Mouse (Mus musculus): ENCODE measurements around the gene Zfp830. TPM values are rescaled to one million over a fixed set of nuclear protein-coding genes. Genes with fewer than 3 reads are reported as not detected.

The Zfp830 gene
- polyA plus RNA-seq, 1 experiment from 2014 or later = 43.1 TPM

DNA sequence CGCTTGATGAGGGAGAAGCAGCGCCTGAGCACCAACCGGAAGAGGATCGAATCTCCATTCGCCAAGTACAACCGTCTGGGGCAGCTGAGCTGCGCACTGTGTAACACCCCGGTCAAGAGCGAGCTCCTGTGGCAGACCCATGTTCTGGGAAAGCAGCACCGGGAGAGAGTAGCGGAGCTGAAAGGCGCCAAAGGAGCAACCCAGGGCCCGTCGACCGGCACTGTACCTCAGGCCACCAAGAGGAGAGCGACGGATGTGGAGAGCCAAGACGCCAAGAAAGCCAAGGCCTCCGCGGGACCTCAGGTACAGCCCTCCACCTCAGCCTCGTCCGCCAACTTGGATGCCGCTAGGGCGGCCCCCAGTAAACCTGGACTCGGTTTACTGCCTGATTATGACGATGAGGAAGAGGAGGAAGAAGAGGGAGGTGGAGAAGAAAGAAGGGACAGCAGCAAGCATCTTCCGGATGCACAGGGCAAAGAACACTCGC lies 336 bp downstream of the Zfp830 start:
- WGBS = under 1% methylated on average over 28 of the region's 28 CpGs
- Histone ChIP-seq H3K4me2 (replicated peaks) (peak overlapping the region; percentile 92), H3K9me3 (no peaks in the 10 kb centered on the region), H3K9ac (peak overlapping the region; percentile 86), H3K27ac (peak overlapping the region; percentile 94), H3K27me3 (no peaks in the 10 kb centered on the region), H3K36me3 (peaks cover 14% of the 10 kb centered on the region; the same call in 1 of the 2 replicates), H3K4me3 (peak overlapping the region; percentile 86), H3K4me1 (peaks cover 22% of the 10 kb centered on the region)
- ATAC-seq (ENCODE audit: insufficient number of reproducible peaks, insufficient read depth, low FRiP score, low TSS enrichment) = peak; percentile 75

DNA sequence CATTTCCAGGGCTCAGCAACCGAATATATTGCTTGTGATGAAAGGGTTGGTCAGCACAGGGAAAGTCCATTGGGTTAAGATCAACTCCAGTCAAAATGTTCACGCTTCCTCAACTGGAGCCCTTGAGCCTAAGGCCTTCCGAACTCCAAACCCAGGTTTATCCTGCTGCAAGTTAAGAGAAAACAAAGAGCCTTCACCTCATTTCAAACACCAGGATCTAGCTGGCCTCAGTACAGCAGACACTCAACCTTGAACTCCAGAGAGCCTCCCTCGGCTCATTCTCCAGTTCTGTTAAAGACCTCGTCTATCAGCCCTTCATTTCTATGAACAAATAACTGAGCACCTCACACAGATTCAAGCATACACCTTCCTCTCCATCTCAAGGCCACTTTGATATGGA lies 16.0 kb downstream of the Zfp830 start:
- peak overlapping the region; percentile 51 for H3K4me2 ChIP-seq (replicated peaks)
- peak overlapping the region; percentile 85 for H3K9ac ChIP-seq
- H3K27ac ChIP-seq = no peak overlapping the region
- H3K27me3 ChIP-seq = no peaks in the 10 kb centered on the region
- peaks cover 12% of the 10 kb centered on the region; the same call in 1 of the 2 replicates for H3K36me3 ChIP-seq
- peak overlapping the region; percentile 65 for H3K4me3 ChIP-seq
- no peaks in the 10 kb centered on the region for H3K9me3 ChIP-seq
- H3K4me1 ChIP-seq = peaks cover 15% of the 10 kb centered on the region
- whole genome bisulfite sequencing = 51% methylated on average over 5 of the region's 5 CpGs
- ATAC-seq (ENCODE audit: insufficient number of reproducible peaks, insufficient read depth, low FRiP score, low TSS enrichment) = no peak

DNA sequence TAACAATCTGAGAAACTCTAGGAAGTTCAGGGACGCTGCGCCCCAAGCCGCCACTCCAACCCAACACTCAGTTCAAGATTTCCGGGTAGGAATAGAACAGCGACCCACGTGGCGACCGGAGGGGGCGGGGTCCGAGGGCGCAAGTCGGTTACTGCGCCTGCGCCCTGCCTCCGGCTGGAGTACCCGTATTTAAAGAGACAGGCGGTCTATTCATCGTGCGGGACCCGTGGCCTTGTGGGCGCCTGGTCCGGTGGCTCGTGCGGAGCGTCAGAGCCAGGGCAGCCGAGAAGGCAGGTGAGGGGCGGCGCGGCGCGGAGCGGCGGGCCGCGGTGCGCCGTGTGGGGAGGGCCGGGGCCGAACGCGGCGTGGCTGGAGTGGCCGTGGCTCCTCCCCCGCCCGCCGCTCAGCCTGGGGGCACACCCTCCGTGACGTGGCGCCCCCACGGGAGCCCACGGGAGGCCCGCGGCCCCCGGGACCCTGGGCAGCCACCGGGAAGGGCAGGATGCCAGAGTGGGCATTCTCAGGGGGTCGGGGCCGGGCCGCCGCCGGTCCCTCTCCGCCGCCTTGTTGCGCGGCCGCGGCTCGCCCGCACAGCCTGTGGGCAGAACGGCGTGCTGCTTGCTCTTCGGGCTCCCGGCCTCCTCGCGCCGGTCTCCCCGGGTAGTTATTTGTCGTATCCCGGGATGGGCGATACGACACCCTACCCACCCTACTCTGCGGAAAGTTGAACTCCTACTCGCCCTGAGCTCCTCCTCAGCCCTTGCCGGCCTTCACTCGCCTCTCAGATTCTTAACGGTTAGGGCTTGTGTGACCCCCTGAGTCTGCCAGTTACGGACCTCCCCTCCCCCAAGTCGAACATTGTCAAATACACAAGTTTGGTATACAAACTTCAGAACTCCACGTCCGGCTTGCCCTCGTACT lies 17.1 kb downstream of the Zfp830 start, which contains the start of gene Lig3:
Gene Lig3 (plus strand): TSS at position 126 of the 921 bp plus-strand sequence.
- peak within 1 kb of the TSS; percentile 98 for H3K27ac ChIP-seq
- H3K9me3 ChIP-seq = no peaks in the 10 kb centered on the region
- H3K4me3 ChIP-seq = peak within 1 kb of the TSS; percentile 65
- H3K4me2 ChIP-seq (replicated peaks) = peak within 1 kb of the TSS; percentile 51
- no peaks in the 10 kb centered on the region for H3K27me3 ChIP-seq
- peak; percentile 87 for ATAC-seq (ENCODE audit: insufficient number of reproducible peaks, insufficient read depth, low FRiP score, low TSS enrichment)
- peaks cover 15% of the 10 kb centered on the region for H3K4me1 ChIP-seq
- H3K36me3 ChIP-seq = peaks cover 23% of the 10 kb centered on the region; the same call in 1 of the 2 replicates
- under 1% methylated on average over 64 of the region's 90 CpGs for WGBS
- peak within 1 kb of the TSS; percentile 85 for H3K9ac ChIP-seq

DNA sequence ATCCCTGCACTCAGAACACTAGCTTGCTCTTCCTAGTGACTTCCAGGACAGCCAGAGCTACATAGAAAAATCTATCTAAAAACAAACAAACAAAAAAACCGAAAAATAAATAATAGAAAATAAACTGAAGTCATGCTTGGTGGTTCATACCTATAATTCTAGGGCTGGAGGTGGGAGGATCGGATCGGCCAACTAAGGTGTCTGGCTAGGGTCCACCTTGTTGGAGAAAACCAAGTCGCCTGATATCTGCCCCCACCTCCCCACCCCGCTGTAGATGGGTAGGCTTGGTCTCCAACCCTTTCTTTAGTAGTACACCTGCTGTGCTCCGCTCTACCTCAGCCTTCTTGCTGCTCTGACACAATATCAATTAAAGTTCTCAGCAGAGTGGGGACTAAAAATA lies 18.1 kb downstream of the Zfp830 start:
- Histone ChIP-seq H3K9me3 (no peaks in the 10 kb centered on the region), H3K9ac (peak overlapping the region; percentile 85), H3K4me3 (peak overlapping the region; percentile 65), H3K4me1 (peaks cover 15% of the 10 kb centered on the region), H3K4me2 (replicated peaks) (peak overlapping the region; percentile 51), H3K27ac (0 out of 2 replicates have a peak overlapping the region, but pooled peaks have one; percentile 98), H3K36me3 (peaks cover 32% of the 10 kb centered on the region; the same call in 1 of the 2 replicates), H3K27me3 (no peaks in the 10 kb centered on the region)
- ATAC-seq (ENCODE audit: insufficient number of reproducible peaks, insufficient read depth, low FRiP score, low TSS enrichment) = no peak
- WGBS = 50% methylated on average over 6 of the region's 6 CpGs

DNA sequence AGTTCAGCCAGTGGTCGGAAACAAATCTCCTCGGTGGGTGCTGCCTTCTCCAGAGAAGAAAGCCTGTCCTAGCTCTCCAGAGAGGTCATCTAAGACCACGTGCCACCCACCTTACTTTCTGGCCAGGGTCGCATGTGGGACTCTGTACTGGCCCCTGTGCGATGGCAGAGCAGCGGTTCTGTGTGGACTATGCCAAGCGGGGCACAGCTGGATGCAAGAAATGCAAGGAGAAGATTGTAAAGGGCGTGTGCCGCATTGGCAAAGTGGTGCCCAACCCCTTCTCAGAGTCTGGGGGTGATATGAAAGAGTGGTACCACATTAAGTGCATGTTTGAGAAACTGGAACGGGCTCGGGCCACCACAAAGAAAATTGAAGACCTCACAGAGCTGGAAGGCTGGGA lies 19.3 kb downstream of the Zfp830 start:
- ATAC-seq (ENCODE audit: insufficient number of reproducible peaks, insufficient read depth, low FRiP score, low TSS enrichment) = no peak
- Histone ChIP-seq H3K27me3 (no peaks in the 10 kb centered on the region), H3K9ac (no peak overlapping the region), H3K4me3 (no peak overlapping the region), H3K9me3 (no peaks in the 10 kb centered on the region), H3K27ac (no peak overlapping the region), H3K4me2 (replicated peaks) (no peak overlapping the region), H3K36me3 (peaks cover 45% of the 10 kb centered on the region), H3K4me1 (peaks cover 15% of the 10 kb centered on the region)
- WGBS = 96% methylated on average over 11 of the region's 11 CpGs

DNA sequence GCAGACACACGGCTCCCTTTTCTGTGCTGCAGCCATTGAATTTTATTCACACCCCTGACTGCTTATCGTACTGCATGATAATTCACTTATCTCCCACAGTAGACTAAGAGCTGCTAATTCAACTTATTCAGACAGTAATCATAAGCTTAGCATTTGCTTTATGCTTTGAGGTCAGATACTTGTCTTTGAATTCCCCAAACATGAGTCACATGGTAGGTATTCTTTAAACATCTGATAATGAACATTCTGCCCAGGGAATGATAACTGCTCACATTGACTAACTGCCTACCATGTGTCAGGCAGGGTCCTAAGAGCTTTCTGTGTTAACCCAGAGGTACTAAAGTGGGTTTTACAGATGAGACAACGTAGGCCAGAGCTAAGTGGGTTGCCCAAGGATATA lies 42.5 kb downstream of the Zfp830 start:
- no peak overlapping the region for H3K9ac ChIP-seq
- no peaks in the 10 kb centered on the region for H3K9me3 ChIP-seq
- H3K4me1 ChIP-seq = no peaks in the 10 kb centered on the region
- no peak overlapping the region for H3K27ac ChIP-seq
- no peak overlapping the region for H3K4me3 ChIP-seq
- H3K36me3 ChIP-seq = peaks cover 18% of the 10 kb centered on the region
- WGBS = 84% methylated on average over 3 of the region's 3 CpGs
- H3K4me2 ChIP-seq (replicated peaks) = no peak overlapping the region
- no peak for ATAC-seq (ENCODE audit: insufficient number of reproducible peaks, insufficient read depth, low FRiP score, low TSS enrichment)
- H3K27me3 ChIP-seq = no peaks in the 10 kb centered on the region

DNA sequence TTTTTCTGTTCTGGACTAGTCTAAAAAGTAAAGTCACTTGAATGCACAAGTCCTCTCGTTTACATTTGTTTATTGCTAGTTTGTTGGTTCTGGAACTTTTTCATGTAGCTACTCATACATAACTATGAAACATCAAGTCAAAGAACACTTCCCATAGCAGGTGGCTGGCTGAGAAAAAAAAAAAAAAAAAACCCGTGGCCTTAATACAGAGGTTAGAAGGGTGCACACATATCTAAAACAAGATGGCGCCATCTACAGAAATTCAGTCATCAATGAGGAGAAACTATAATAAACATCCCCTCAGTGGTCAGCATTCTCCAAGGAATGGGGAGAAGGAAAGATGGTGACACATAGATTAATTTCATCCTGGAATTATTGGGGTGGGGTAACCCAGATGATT lies 43.2 kb downstream of the Zfp830 start:
- no peak for ATAC-seq (ENCODE audit: insufficient number of reproducible peaks, insufficient read depth, low FRiP score, low TSS enrichment)
- Histone ChIP-seq H3K9ac (no peak overlapping the region), H3K27ac (no peak overlapping the region), H3K4me2 (replicated peaks) (no peak overlapping the region), H3K36me3 (peaks cover 12% of the 10 kb centered on the region), H3K9me3 (no peaks in the 10 kb centered on the region), H3K4me3 (no peak overlapping the region), H3K4me1 (0 out of 2 replicates have a peak, but pooled peaks cover 3% of the 10 kb centered on the region), H3K27me3 (no peaks in the 10 kb centered on the region)
- 81% methylated on average over 3 of the region's 3 CpGs for WGBS

DNA sequence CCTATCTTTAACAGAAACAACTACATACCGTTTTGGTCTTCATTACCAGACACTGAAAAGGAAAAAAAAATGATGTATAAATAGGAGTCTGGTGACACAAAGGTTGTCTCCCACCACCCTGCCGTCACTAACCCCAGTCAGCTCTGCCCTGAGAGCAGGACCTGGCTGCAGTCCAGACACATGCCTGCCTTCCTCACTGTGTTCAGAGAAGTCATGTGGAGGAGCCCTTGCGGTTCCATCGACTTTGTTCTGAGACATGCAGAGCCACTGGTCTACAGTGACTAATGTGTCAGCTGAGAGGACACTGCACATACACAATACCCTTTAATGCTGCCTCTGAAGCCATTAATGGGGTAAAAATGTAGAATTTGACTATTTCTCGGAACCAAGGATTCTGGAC lies 44.3 kb downstream of the Zfp830 start:
- H3K27ac ChIP-seq = no peak overlapping the region
- H3K4me2 ChIP-seq (replicated peaks) = no peak overlapping the region
- no peaks in the 10 kb centered on the region for H3K9me3 ChIP-seq
- H3K27me3 ChIP-seq = no peaks in the 10 kb centered on the region
- 0 out of 2 replicates have a peak, but pooled peaks cover 3% of the 10 kb centered on the region for H3K4me1 ChIP-seq
- peaks cover 1% of the 10 kb centered on the region for H3K36me3 ChIP-seq
- no peak for ATAC-seq (ENCODE audit: insufficient number of reproducible peaks, insufficient read depth, low FRiP score, low TSS enrichment)
- H3K4me3 ChIP-seq = no peak overlapping the region
- no peak overlapping the region for H3K9ac ChIP-seq
- 72% methylated on average over 5 of the region's 5 CpGs for WGBS

Other genes with a start within 250 kb of the Zfp830 start
- 0.41 and 0.45 TPM in 2 replicates for gene Cct6b, start within 50 bp of the Zfp830 start, polyA plus RNA-seq (2016; fragmentation: Nextera tagmentation; extraction: Ambion mirVana)
- 45.6 and 46.8 TPM in 2 replicates for gene Lig3, start 16.8 kb downstream of the Zfp830 start, polyA plus RNA-seq (2016; fragmentation: Nextera tagmentation; extraction: Ambion mirVana)
- 12.7 and 12.8 TPM in 2 replicates for gene Rffl, start 106.9 kb downstream of the Zfp830 start, polyA plus RNA-seq (2016; fragmentation: Nextera tagmentation; extraction: Ambion mirVana)
- 11.0 and 11.3 TPM in 2 replicates for gene Rad51d, start 126.3 kb downstream of the Zfp830 start, polyA plus RNA-seq (2016; fragmentation: Nextera tagmentation; extraction: Ambion mirVana)
- 0.19 and 0.31 TPM in 2 replicates for gene Fndc8, start 127.8 kb downstream of the Zfp830 start, polyA plus RNA-seq (2016; fragmentation: Nextera tagmentation; extraction: Ambion mirVana)
- gene Nle1, start 144.1 kb downstream of the Zfp830 start, polyA plus RNA-seq (2016; fragmentation: Nextera tagmentation; extraction: Ambion mirVana) = 39.0 and 42.5 TPM in 2 replicates
- gene Unc45b, start 146.2 kb downstream of the Zfp830 start, polyA plus RNA-seq (2016; fragmentation: Nextera tagmentation; extraction: Ambion mirVana) = 8.2 and 8.6 TPM in 2 replicates
- gene Slfn5, start 187.0 kb downstream of the Zfp830 start, polyA plus RNA-seq (2016; fragmentation: Nextera tagmentation; extraction: Ambion mirVana) = 1.2 and 1.3 TPM in 2 replicates
- 18.1 and 19.2 TPM in 2 replicates for gene Slfn9, start 227.5 kb downstream of the Zfp830 start, polyA plus RNA-seq (2016; fragmentation: Nextera tagmentation; extraction: Ambion mirVana)